Comparison of ENCODE assay signal across 12 mouse cellular contexts in the genomic region with DNA sequence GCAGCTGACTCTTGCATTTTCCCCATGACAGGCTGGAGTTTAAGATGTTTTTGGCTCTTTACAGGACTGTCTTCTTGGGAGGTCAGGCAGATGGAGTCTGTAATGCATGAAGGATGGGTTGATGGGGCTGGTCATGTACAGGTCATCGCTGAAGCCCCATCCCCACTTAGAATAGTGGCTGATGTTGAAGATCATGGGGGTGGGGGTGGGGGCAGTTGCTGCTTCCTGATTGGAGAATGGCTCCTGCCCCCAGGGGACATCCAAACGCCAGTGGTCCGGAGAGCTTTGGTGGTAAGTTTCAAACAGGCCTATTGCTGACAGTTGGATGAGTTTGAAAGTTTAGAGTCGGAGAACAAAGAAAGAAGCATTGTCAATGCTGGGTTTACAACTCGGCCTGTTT.
"Had no signal": no experiment of that assay in that cellular context is flagged by ENCODE, and none has a peak within 500 bp of the region (broad histone marks: within the 10 kb centered on the region; RNA-seq: fewer than 3 reads in every experiment).

No protein-coding gene starts in this region.

- H3K9me3 ChIP-seq: hindbrain, embryonic 15.5 days; limb, embryonic 10.5 days; liver, embryonic 15.5 days; midbrain, embryonic 15.5 days; neural tube, embryonic 12.5 days had no signal

- H3K9ac ChIP-seq: hindbrain, embryonic 15.5 days; liver, embryonic 15.5 days; midbrain, embryonic 15.5 days; neural tube, embryonic 12.5 days had no signal

- H3K27me3 ChIP-seq: hindbrain, embryonic 15.5 days had no signal

- DNase-seq: lung, adult 2 months; lung, postnatal 14 days; thymus, postnatal 4 days had no signal

- H3K4me2 ChIP-seq: hindbrain, embryonic 15.5 days; liver, embryonic 11.5 days; liver, embryonic 15.5 days; midbrain, embryonic 11.5 days; midbrain, embryonic 15.5 days; neural tube, embryonic 12.5 days had no signal

- H3K4me3 ChIP-seq: hindbrain, embryonic 15.5 days; limb, embryonic 10.5 days; liver, embryonic 15.5 days; megakaryocyte, embryonic 14.5 days; midbrain, embryonic 15.5 days; neural tube, embryonic 12.5 days had no signal

- H3K27ac ChIP-seq: hindbrain, embryonic 15.5 days; limb, embryonic 10.5 days; liver, embryonic 15.5 days; macrophage; midbrain, embryonic 15.5 days; neural tube, embryonic 12.5 days had no signal

- H3K36me3 ChIP-seq: hindbrain, embryonic 15.5 days; limb, embryonic 10.5 days; liver, embryonic 15.5 days; midbrain, embryonic 15.5 days; neural tube, embryonic 12.5 days had no signal

- ATAC-seq: midbrain, embryonic 15.5 days had no signal
